9 mouse cellular contexts compared by ENCODE assay signal in the genomic region with DNA sequence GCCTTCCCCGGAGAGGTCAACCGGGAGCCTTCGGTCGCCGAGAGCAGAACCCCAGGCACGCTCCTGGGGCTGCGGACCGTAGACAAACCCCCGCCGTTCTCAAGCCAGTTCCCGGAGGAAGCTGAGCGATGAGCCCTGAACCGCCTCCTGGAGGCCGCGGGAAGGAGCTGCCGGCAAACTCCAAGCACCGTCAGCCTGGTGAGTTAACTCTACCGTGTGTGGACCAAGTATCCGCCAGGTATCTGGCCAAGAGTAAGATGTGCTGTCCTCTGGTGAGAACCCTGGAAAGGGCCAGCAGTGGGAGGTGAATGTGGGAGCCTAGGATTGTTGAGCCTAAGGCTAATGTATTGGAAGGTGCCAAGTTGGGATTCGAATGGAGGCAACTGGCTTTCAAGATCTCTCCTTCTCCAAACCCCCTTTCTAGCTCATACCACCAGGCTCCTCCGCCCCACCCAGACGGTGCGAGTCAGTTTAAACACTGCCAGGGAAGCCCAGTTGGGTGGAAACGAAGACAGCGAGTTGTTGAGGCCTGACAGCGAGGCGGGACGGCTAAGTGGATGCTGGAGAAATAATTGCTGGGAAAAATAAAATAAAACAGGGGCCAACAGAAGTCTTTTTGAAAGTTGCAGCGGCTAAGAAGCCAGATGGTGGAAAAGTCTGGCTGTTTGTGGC. TPM values are rescaled to one million over a fixed set of nuclear protein-coding genes. Genes with fewer than 3 reads are reported as not detected.
DNase-seq lines count a peak whose midpoint lies in the region; ATAC-seq lines count a peak whose summit lies in the region.
"Had no signal": no experiment of that assay in that cellular context is flagged by ENCODE, and none has a peak within 500 bp of the region (broad histone marks: within the 10 kb centered on the region; RNA-seq: fewer than 3 reads in every experiment).

No protein-coding gene starts in this region.

- 0 out of 2 replicates have a peak overlapping the region, but pooled peaks have one; percentile 34 for H3K27ac ChIP-seq in embryonic facial prominence, embryonic 15.5 days (replicated peaks)
- H3K27ac ChIP-seq in limb, embryonic 11.5 days (replicated peaks; ENCODE audit: low read depth, low read length): no peak overlapping the region

- peak overlapping the region; percentile 65 for H3K4me2 ChIP-seq in embryonic facial prominence, embryonic 15.5 days (replicated peaks)
- H3K4me2 ChIP-seq in limb, embryonic 11.5 days (ENCODE audit: low read depth, severe bottlenecking): peak overlapping the region; percentile 66

- H3K27me3 ChIP-seq in embryonic facial prominence, embryonic 15.5 days: peaks cover 84% of the 10 kb centered on the region
- H3K27me3 ChIP-seq in limb, embryonic 11.5 days (ENCODE audit: control insufficient read depth, insufficient read depth, low read length): peaks cover 73% of the 10 kb centered on the region

- WGBS in embryonic facial prominence, embryonic 15.5 days: 1% methylated on average over 29 of the region's 29 CpGs
- WGBS in limb, embryonic 11.5 days: 0% methylated on average over 29 of the region's 29 CpGs

- H3K4me1 ChIP-seq in embryonic facial prominence, embryonic 15.5 days: peaks cover 36% of the 10 kb centered on the region
- peaks cover 7% of the 10 kb centered on the region; the same call in 1 of the 2 replicates for H3K4me1 ChIP-seq in limb, embryonic 11.5 days (ENCODE audit: control insufficient read depth, insufficient read depth, low read length)

- peak overlapping the region; percentile 43 for H3K4me3 ChIP-seq in embryonic facial prominence, embryonic 15.5 days (replicated peaks)
- H3K4me3 ChIP-seq in limb, embryonic 11.5 days (ENCODE audit: low read depth, low read length): peak overlapping the region; percentile 31

- no peaks in the 10 kb centered on the region for H3K9me3 ChIP-seq in embryonic facial prominence, embryonic 15.5 days (replicated peaks)
- H3K9me3 ChIP-seq in limb, embryonic 11.5 days (ENCODE audit: control insufficient read depth, low read length): no peaks in the 10 kb centered on the region

- intact Hi-C loops in left cerebral cortex, postnatal 4 days (cut with DNase I): loop anchor here (10.0 kb wide), 1 partner anchor 205 kb away; no protein-coding TSS in a partner anchor
- intact Hi-C loops in left cerebral cortex, postnatal 14 days (cut with DNase I): loop anchor here (10.0 kb wide), 2 partner anchors 245 to 955 kb away; no protein-coding TSS in a partner anchor

- no peaks in the 10 kb centered on the region for H3K36me3 ChIP-seq in embryonic facial prominence, embryonic 15.5 days
- no peaks in the 10 kb centered on the region for H3K36me3 ChIP-seq in limb, embryonic 11.5 days (ENCODE audit: control insufficient read depth, insufficient read depth, low read length)

- H3K9ac ChIP-seq in embryonic facial prominence, embryonic 15.5 days: no peak overlapping the region
- H3K9ac ChIP-seq in limb, embryonic 11.5 days (ENCODE audit: low read length): no peak overlapping the region

- peak; percentile 11 for DNase-seq in left cerebral cortex, postnatal 4 days
- DNase-seq in left cerebral cortex, postnatal 14 days (ENCODE audit: low spot score in 2 of 2): no peak
- DNase-seq in limb, embryonic 11.5 days (ENCODE audit: low spot score): peak; percentile 81
- peak; percentile 74 for DNase-seq in retina, postnatal 1 day
- DNase-seq in spleen, adult 18-20 months: no peak
- DNase-seq in spleen, postnatal 4 days (ENCODE audit: low spot score in 2 of 2): no peak

- ATAC-seq in embryonic facial prominence, embryonic 15.5 days (ENCODE audit: insufficient number of reproducible peaks, low FRiP score, low TSS enrichment, low read depth): peak; percentile 72; the same call in 1 of the 2 replicates
- ATAC-seq in limb, embryonic 11.5 days (ENCODE audit: insufficient number of reproducible peaks, low FRiP score, low TSS enrichment, low read depth): peak; percentile 44
- ATAC-seq in inflammation-experienced regulatory T-cells, adult 6 months: no peak

RNA-seq across cellular contexts. Expression of a gene that starts 1.6 kb away (rescaled TPM):
- total RNA-seq in left cerebral cortex, postnatal 4 days (2021): 1 to 10 TPM in 1 of 2 experiments, not detected in 1; 1.9 TPM
- total RNA-seq in left cerebral cortex, postnatal 14 days (2021): under 1 TPM; 0.24 to 0.49 TPM
- polyA plus RNA-seq in embryonic facial prominence, embryonic 15.5 days (2015; fragmentation: Nextera tagmentation; extraction: Ambion mirVana): 8.2 and 8.8 TPM in 2 replicates
- polyA plus RNA-seq in limb, embryonic 11.5 days (2014; fragmentation: Nextera tagmentation; extraction: Ambion mirVana): not detected in 2 replicates
- not detected for polyA plus RNA-seq in inflammation-experienced regulatory T-cells, adult 6 months (2017; shearing (Covaris generic))
- total RNA-seq: hematopoietic stem cell, adult 5-6 weeks had no signal

Comparison
In these comparisons a context has a peak if more than half of its experiments do, and no peak if none do; other contexts are left out.
1. DNase-seq: peak in left cerebral cortex, postnatal 4 days (single experiment), limb, embryonic 11.5 days (single experiment) and retina, postnatal 1 day (single experiment); none in left cerebral cortex, postnatal 14 days (0 of 2), spleen, adult 18-20 months (0 of 2) and spleen, postnatal 4 days (0 of 2).